Mouse (Mus musculus) liver, embryonic 14.5 days (tissue): ENCODE data around the gene Tmub2. TPM values are rescaled to one million over a fixed set of nuclear protein-coding genes. Genes with fewer than 3 reads are reported as not detected.

Source experiments
- ATAC-seq: fragments of 200-750 bp; cut with Nextera tagmentation; 2 replicates; pipeline ENCODE4 v1.8.0; 2017; ENCODE audit warnings: moderate number of reproducible peaks, mild to moderate bottlenecking, moderate library complexity; ENCODE audit not compliant: insufficient read depth
- DNase-seq, 3 experiments: peaks; one replicate each; pipeline ENCODE4 v3.0.0-alpha.2; 2012 to 2013; ENCODE audit warnings: low read depth in 3 of 3, low spot score in 3 of 3
- H3K27ac ChIP-seq: fragments of 300-500 bp; sonication (generic); 2 replicates; pipeline ENCODE4 v1.5.1; 2014; ENCODE audit warnings: moderate library complexity, mild to moderate bottlenecking, control low read depth, inconsistent platforms
- H3K27me3 ChIP-seq: fragments of 300-500 bp; sonication (generic); 2 replicates; pipeline ENCODE4 v1.6.1; 2014; ENCODE audit warnings: mild to moderate bottlenecking, low read length, moderate library complexity; ENCODE audit not compliant: control insufficient read depth, insufficient read depth
- H3K36me3 ChIP-seq: fragments of 300-500 bp; sonication (generic); replicated peaks from 2 replicates; pipeline ENCODE4 v1.6.1; 2014; ENCODE audit warnings: low read depth; ENCODE audit not compliant: control insufficient read depth, insufficient read depth
- H3K4me1 ChIP-seq, 2 experiments: fragments of 200-500 bp in 1 of 2; fragments of 300-500 bp in 1 of 2; sonication (generic) in 1 of 2; replicated peaks; 2 replicates each; pipeline ENCODE4 v1.6.1; 2012 to 2014; ENCODE audit warnings: antibody characterized with exemption in 1 of 2, inconsistent platforms in 1 of 2, low read length in 1 of 2; ENCODE audit not compliant: control insufficient read depth in 2 of 2, insufficient read depth in 2 of 2
- H3K4me2 ChIP-seq: fragments of 300-500 bp; sonication (generic); 2 replicates; pipeline ENCODE4 v1.6.1; 2014; ENCODE audit warnings: low read depth, mild to moderate bottlenecking, control low read depth, moderate library complexity
- H3K4me3 ChIP-seq, 2 experiments: fragments of 200-500 bp in 1 of 2; fragments of 300-500 bp in 1 of 2; sonication (generic) in 1 of 2; 2 replicates each; pipeline ENCODE4 v1.5.1; 2012 to 2014; ENCODE audit warnings: low read depth in 2 of 2, low read length in 2 of 2, mild to moderate bottlenecking in 2 of 2, control low read depth in 1 of 2, inconsistent platforms in 1 of 2, moderate library complexity in 1 of 2; ENCODE audit not compliant: insufficient read depth in 1 of 2
- H3K9ac ChIP-seq: fragments of 300-500 bp; sonication (generic); replicated peaks from 2 replicates; pipeline ENCODE4 v1.6.1; 2014; ENCODE audit warnings: mild to moderate bottlenecking, control low read depth, moderate library complexity
- H3K9me3 ChIP-seq: fragments of 300-500 bp; sonication (generic); 2 replicates; pipeline ENCODE4 v1.6.1; 2016; ENCODE audit warnings: low read length, mixed read lengths; ENCODE audit not compliant: control insufficient read depth
- CTCF ChIP-seq: IDR thresholded peaks from 2 replicates; pipeline ENCODE4 v1.5.1; 2016; ENCODE audit warnings: antibody characterized with exemption, low read depth, control low read depth
- EP300 ChIP-seq: IDR thresholded peaks from 2 replicates; pipeline ENCODE4 v1.6.1; 2016; ENCODE audit warnings: antibody characterized with exemption, low read depth
- WGBS: fragments of 180-500 bp; shearing (Covaris S2); extraction: QIAGEN DNeasy Blood & Tissue Kit; methylation state at CpG from one replicate; pipeline ENCODE4 v1.1.7; 2014; ENCODE audit not compliant: insufficient replicate concordance; 5-methylcytosine and 5-hydroxymethylcytosine counted together
- polyA plus RNA-seq, 2 experiments: library from polyadenylated mRNA; depleted of rRNA in 1 of 2; stranded (reverse) in 1 of 2; unstranded in 1 of 2; fragments of >200 nt; fragmentation: Nextera tagmentation in 1 of 2; extraction: Ambion mirVana in 1 of 2; gene quantifications; 2 replicates each; pipeline versions ENCODE4 v1.2.1 to v1.2.3; 2012 to 2014

Tmub2 gene
- polyA plus RNA-seq, 2 experiments = 19.1 to 19.3 TPM

- ATAC-seq = peak; percentile 15; the same call in 1 of the 2 replicates
- H3K27me3 ChIP-seq = peaks cover 7% of the 10 kb centered on the region
Measured at GRCm38 (mm10) chr11:102249351-102250090, 35.2 kb upstream of the Tmub2 start.

DNA sequence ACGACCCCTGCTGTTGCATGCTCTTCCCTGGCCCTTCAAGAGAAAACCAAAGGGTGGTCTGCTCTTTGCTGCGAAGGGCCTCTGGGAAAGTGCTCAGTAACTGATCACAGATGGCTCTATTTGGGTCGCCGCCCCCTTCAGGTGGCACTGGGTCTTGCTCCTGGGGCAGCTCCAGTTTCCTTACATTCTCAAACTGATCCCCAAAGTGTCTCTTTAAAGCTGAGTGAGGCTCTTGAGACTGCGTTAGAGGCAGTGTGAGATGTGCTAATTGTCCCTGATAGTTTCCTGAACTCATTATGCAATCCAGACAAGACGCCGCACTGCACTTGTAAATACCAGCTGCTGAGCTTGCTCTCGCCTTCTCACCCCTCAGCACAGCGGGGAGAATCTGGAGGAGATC, 27.2 kb upstream of the Tmub2 start:
- TF ChIP-seq CTCF (peak; percentile 47; the same call in 1 of the 2 replicates), EP300 (no peak)
- Histone ChIP-seq H3K27me3 (no peaks in the 10 kb centered on the region), H3K4me2 (no peak overlapping the region), H3K27ac (no peak overlapping the region), H3K9me3 (no peaks in the 10 kb centered on the region), H3K9ac (no peak overlapping the region), H3K36me3 (peaks cover 14% of the 10 kb centered on the region), H3K4me3 (no peak overlapping the region), H3K4me1 (peaks cover 6 to 7% of the 10 kb centered on the region in 2 experiments)
- DNase-seq = no peak
- ATAC-seq = no peak
- WGBS = 63% methylated on average over 9 of the region's 9 CpGs

More at GRCm38 (mm10) chr11:102249351-102250090, 35.2 kb upstream of the Tmub2 start:
- H3K9ac ChIP-seq = peak overlapping the region; percentile 62
- no peak for DNase-seq
- H3K4me1 ChIP-seq = peaks cover 5 to 10% of the 10 kb centered on the region in 2 experiments
- 9% methylated on average over 9 of the region's 9 CpGs for WGBS
- H3K27ac ChIP-seq = no peak overlapping the region; the same call in 1 of the 2 replicates
- peak overlapping the region; percentile 73 for H3K4me2 ChIP-seq
- H3K4me3 ChIP-seq = peak overlapping the region; percentile 69 to 89
- H3K9me3 ChIP-seq = no peaks in the 10 kb centered on the region
- H3K36me3 ChIP-seq = peaks cover 10% of the 10 kb centered on the region
- TF ChIP-seq CTCF (no peak), EP300 (no peak)

- no peak overlapping the region for H3K4me3 ChIP-seq
- H3K36me3 ChIP-seq = peaks cover 17% of the 10 kb centered on the region
- no peak overlapping the region for H3K27ac ChIP-seq
- H3K9ac ChIP-seq = no peak overlapping the region
- no peaks in the 10 kb centered on the region for H3K27me3 ChIP-seq
- no peak overlapping the region for H3K4me2 ChIP-seq
- H3K9me3 ChIP-seq = no peaks in the 10 kb centered on the region
- no peak for DNase-seq
- TF ChIP-seq CTCF (no peak), EP300 (no peak)
- ATAC-seq = no peak
- 68% methylated on average over 6 of the region's 6 CpGs for WGBS
- peaks cover 6 to 7% of the 10 kb centered on the region in 2 experiments for H3K4me1 ChIP-seq
Measured at GRCm38 (mm10) chr11:102258095-102258494, 26.6 kb upstream of the Tmub2 start.

DNA sequence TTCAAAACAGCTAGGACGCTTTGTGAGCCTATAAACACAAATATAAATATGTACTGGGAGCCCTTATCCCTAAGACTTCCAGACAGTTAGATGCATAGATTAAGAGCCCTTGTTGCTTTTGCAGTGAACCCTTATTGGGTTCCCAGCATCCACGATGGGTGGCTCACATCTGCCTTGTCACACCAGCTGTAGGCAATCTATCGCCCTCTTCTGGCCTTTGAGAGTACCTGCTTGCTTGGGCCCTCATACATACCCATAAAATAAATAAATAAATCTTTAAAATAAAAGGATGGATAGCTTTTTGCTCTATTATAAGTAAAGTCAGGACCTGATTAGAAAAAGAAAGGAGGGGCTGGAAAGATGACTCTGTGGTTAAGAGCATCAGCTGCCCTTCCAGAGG, 26.2 kb upstream of the Tmub2 start:
- H3K27ac ChIP-seq = no peak overlapping the region
- no peak overlapping the region for H3K4me3 ChIP-seq
- 78% methylated on average over 3 of the region's 3 CpGs for WGBS
- peaks cover 17% of the 10 kb centered on the region for H3K36me3 ChIP-seq
- DNase-seq (no peak), ATAC-seq (no peak)
- H3K4me1 ChIP-seq = peaks cover 6 to 7% of the 10 kb centered on the region in 2 experiments
- H3K9ac ChIP-seq = no peak overlapping the region
- TF ChIP-seq EP300 = no peak
- peak; percentile 56 for TF ChIP-seq CTCF
- H3K27me3 ChIP-seq = no peaks in the 10 kb centered on the region
- no peaks in the 10 kb centered on the region for H3K9me3 ChIP-seq
- H3K4me2 ChIP-seq = no peak overlapping the region

DNA sequence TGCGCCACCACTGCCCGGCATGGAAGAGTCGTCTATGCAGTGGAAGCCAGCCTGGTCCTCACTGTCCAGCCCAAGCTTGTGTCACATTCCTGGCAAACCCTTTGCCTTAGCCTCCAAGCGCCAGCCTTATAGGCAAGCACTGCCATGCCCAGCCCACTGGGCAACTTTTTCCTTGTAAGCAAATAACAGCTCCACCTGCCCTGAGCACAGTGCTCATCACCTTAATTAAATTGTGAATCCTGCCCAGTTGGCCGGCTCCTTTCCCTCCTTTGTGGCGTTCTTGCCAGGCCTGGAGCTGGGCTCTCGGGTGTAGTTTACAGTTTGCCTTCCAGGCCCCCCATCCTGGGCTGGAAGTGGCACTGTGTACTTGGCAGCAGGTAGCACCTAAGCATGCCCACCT, 21.5 kb upstream of the Tmub2 start:
- no peaks in the 10 kb centered on the region for H3K9me3 ChIP-seq
- peaks cover 17% of the 10 kb centered on the region for H3K36me3 ChIP-seq
- TF ChIP-seq EP300 (no peak), CTCF (no peak)
- H3K4me3 ChIP-seq = no peak overlapping the region
- H3K4me1 ChIP-seq = peaks cover 3 to 5% of the 10 kb centered on the region in 2 experiments
- ATAC-seq (no peak), DNase-seq (no peak)
- no peak overlapping the region for H3K27ac ChIP-seq
- 89% methylated on average over 7 of the region's 7 CpGs for WGBS
- H3K27me3 ChIP-seq = no peaks in the 10 kb centered on the region
- no peak overlapping the region for H3K9ac ChIP-seq
- no peak overlapping the region for H3K4me2 ChIP-seq
